Mouse (Mus musculus) kidney, adult 2 months (tissue): ENCODE data around the gene Bmper. TPM values are rescaled to one million over a fixed set of nuclear protein-coding genes. Genes with fewer than 3 reads are reported as not detected.

Experiments used
- DNase-seq: peaks from one replicate; pipeline ENCODE4 v3.0.0; 2021
- H3K27ac ChIP-seq: fragments of 200-500 bp; 2 replicates; pipeline ENCODE4 v1.5.1; 2012; ENCODE audit warnings: low read depth, low read length, control low read depth, inconsistent platforms; ENCODE audit not compliant: insufficient read depth
- H3K27me3 ChIP-seq: fragments of 200-500 bp; replicated peaks from 2 replicates; pipeline ENCODE4 v1.6.1; 2012; ENCODE audit warnings: mild to moderate bottlenecking, moderate library complexity, low read length, inconsistent platforms; ENCODE audit not compliant: control insufficient read depth, insufficient read depth
- H3K36me3 ChIP-seq: fragments of 200-500 bp; 2 replicates; pipeline ENCODE4 v1.6.1; 2012; ENCODE audit warnings: mild to moderate bottlenecking, moderate library complexity, low read length, inconsistent platforms; ENCODE audit not compliant: control insufficient read depth, insufficient read depth
- H3K4me1 ChIP-seq: fragments of 200-500 bp; 2 replicates; pipeline ENCODE4 v1.6.1; 2011; ENCODE audit warnings: low read length; ENCODE audit not compliant: control insufficient read depth, insufficient read depth
- H3K4me3 ChIP-seq: fragments of 200-500 bp; 2 replicates; pipeline ENCODE4 v1.5.1; 2011; ENCODE audit warnings: mild to moderate bottlenecking, low read depth, low read length, control low read depth; ENCODE audit not compliant: insufficient read depth
- CTCF ChIP-seq: fragments of 200-500 bp; conservative IDR thresholded peaks from 2 replicates; pipeline ENCODE4 v1.5.1; 2011; ENCODE audit warnings: low read depth, mild to moderate bottlenecking, control low read depth, low read length, moderate library complexity, mixed read lengths; ENCODE audit not compliant: insufficient read depth, insufficient read length
- POLR2A ChIP-seq: fragments of 200-500 bp; IDR thresholded peaks from one replicate; pipeline ENCODE4 v1.6.1; 2011; ENCODE audit warnings: low read depth, low read length, control low read depth
- WGBS: fragments of 180-500 bp; shearing (Covaris S2); methylation state at CpG from one replicate; pipeline ENCODE4 v1.1.7; 2018; 5-methylcytosine and 5-hydroxymethylcytosine counted together
- polyA plus RNA-seq: library from polyadenylated mRNA; depleted of rRNA; stranded (reverse); fragments of >200 nt; gene quantifications from 2 replicates; pipeline ENCODE4 v1.2.3, GENCODE M21; 2012

Gene Bmper
- polyA plus RNA-seq, 1 experiment: 0.27 TPM

DNA sequence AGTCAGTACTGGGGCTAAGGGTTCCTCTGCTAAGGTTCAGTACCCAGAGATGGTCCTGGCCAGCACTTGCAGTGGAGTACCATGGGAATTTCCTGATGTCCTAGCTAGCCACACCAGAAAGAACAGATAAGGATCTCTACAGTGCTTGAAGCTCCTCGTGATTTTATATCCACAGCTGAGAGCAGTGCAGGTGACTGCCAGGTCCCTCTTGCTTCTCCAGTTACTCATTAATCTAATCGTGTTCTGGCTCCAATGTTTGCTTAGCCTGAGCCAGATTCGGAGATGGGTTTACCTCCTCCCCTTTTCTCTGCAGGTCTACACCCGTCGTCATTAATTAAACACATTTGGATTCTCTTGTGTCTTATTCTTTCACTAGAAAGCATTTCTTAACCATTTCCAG lies 230.4 kb downstream of the Bmper start:
- Histone ChIP-seq H3K27me3 (no peaks in the 10 kb centered on the region), H3K27ac (no peak overlapping the region), H3K4me3 (no peak overlapping the region), H3K36me3 (no peaks in the 10 kb centered on the region), H3K4me1 (peaks cover 4% of the 10 kb centered on the region; the same call in 1 of the 2 replicates)
- 15% methylated on average over 5 of the region's 5 CpGs for WGBS
- DNase-seq: peak; percentile 74
- TF ChIP-seq POLR2A (no peak), CTCF (no peak)

DNA sequence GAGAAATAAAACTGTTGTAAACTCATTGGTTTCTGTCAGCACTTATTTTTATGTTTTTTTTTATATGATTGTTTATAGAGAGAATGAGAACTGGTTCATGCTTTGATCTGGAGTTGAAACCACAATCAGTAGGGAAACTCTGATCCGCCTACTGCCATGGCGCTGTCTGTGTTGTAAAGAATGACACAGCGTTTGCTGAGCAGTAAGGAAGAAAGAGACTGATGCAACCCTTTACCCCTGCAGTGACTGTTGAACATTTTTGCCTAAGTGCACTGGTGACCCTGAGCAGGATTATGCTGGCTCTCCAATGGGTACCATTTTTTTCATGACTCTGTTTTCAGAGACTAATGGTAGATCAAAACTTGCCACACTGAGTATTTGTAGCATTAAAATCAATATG lies 234.3 kb downstream of the Bmper start:
- no peaks in the 10 kb centered on the region for H3K27me3 ChIP-seq
- H3K4me1 ChIP-seq: peaks cover 4% of the 10 kb centered on the region; the same call in 1 of the 2 replicates
- H3K27ac ChIP-seq: no peak overlapping the region
- TF ChIP-seq POLR2A: no peak
- no peak for TF ChIP-seq CTCF
- no peak for DNase-seq
- no peak overlapping the region for H3K4me3 ChIP-seq
- WGBS: 64% methylated on average over 3 of the region's 3 CpGs
- no peaks in the 10 kb centered on the region for H3K36me3 ChIP-seq

DNA sequence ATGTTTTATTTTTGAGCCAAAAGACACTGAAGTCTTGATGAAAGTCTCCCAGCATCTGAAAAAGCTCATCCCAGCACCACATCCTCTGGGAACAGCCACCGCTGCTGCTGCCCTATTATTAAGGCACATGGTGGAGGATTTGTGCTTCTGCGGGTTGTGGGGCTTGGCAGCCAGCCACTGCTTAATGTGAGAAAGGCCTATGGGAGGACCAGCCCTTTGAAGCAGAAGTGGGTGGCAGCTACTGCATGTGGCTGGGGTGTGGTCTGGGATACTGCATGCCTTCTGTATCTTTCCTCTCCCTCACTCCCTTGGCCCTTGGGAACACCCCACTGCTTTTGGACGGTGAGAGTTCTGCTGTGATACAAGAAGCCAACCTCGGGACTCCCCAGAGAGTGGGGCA lies 237.8 kb downstream of the Bmper start:
- DNase-seq: no peak
- TF ChIP-seq CTCF (no peak), POLR2A (no peak)
- H3K27me3 ChIP-seq: no peaks in the 10 kb centered on the region
- H3K36me3 ChIP-seq: no peaks in the 10 kb centered on the region
- 60% methylated on average over 4 of the region's 4 CpGs for WGBS
- H3K27ac ChIP-seq: no peak overlapping the region
- H3K4me3 ChIP-seq: no peak overlapping the region
- no peaks in the 10 kb centered on the region for H3K4me1 ChIP-seq

DNA sequence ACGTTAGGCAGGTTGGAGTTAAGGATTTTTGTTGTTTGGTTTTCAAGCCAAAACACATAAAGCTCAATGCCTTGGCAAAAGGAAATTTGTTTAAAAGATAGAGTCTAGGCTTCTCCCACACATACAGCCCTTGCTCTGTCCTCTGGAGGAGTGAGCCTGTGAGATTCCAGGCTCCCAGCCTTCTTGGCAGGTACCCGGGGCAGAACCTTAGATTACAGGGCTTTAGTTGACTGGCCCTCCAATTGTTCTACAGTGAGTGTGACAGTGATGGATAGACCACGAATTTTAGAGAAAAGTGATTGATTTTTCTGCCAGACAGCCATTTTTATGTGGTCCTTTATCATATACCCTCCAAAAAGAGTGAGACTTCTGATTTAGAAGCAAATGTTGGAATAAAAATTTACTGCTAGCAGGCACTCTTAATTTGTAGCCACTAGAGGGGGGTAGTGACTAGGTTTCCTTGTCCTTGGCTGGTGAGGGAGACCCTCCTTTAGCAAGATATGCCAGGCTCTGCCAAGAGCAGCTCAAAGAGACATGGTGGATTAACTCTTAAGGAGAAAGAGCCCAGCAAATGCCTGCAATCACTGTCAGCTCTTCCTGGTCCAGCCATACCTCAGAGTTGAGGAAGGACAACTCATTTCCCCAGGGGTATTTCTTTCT lies 240.2 kb downstream of the Bmper start:
- Histone ChIP-seq H3K36me3 (no peaks in the 10 kb centered on the region), H3K4me3 (no peak overlapping the region), H3K4me1 (no peaks in the 10 kb centered on the region), H3K27me3 (no peaks in the 10 kb centered on the region), H3K27ac (no peak overlapping the region)
- peak; percentile 15 for DNase-seq
- no peak for TF ChIP-seq POLR2A
- peak; percentile 31 for TF ChIP-seq CTCF
- 39% methylated on average over 3 of the region's 3 CpGs for WGBS

DNA sequence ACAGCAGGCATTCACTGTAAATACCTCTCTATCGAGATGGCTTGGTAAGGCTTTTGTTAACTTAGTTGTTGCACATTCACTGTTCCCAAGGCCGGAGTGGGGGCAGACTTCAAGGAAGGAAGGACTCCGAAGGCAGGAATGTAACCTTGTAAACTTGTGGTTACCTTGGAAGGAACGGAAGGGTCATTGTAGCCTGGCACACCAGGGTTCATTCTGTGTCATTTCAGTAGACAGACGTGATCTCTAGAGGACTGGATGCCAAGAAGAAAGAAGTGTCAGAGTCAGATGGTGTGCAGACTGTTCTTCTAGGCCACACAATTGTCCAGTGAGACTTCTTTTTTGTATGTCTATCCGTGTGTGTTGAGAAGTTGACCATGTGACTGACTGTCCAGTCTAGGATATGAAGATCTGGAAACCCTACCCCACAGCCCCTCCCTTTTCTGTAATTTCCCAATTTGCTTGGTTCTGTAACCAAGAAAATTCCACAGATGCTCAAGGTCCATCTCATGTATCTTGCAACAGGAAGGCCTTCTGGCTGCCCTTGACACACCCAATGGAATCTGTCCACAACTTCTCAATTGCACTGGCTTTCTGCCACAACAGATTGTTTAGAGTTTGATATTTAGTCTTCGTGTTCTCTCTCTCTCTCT lies 242.2 kb downstream of the Bmper start:
- peak; percentile 19 for DNase-seq
- TF ChIP-seq POLR2A (no peak), CTCF (no peak)
- Histone ChIP-seq H3K4me1 (no peaks in the 10 kb centered on the region), H3K36me3 (no peaks in the 10 kb centered on the region), H3K4me3 (no peak overlapping the region), H3K27me3 (no peaks in the 10 kb centered on the region), H3K27ac (no peak overlapping the region)
- 67% methylated on average over 7 of the region's 7 CpGs for WGBS

DNA sequence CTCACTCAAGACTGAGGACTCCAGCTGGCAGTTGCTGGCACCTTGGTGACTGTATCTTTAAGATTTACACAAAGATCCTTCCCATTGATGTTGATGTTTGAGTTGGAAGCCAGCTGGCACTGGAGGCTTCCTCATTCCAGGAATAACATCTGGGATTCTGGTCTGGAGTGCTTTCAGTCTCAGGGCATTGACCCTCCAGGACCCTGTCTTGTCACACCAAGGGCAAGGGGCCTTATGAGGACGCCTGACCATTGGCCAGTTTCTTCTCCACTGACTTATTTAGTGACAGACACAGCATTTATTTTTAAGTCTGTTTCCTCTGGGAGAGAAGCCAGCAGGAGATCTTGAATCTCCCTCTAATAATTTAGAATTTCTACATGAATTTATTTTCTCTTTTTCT lies 247.0 kb downstream of the Bmper start:
- DNase-seq: peak; percentile 54
- Histone ChIP-seq H3K4me3 (no peak overlapping the region), H3K27me3 (no peaks in the 10 kb centered on the region), H3K36me3 (no peaks in the 10 kb centered on the region), H3K27ac (no peak overlapping the region), H3K4me1 (no peaks in the 10 kb centered on the region)
- no peak for TF ChIP-seq CTCF
- no peak for TF ChIP-seq POLR2A
- WGBS: 26% methylated on average over 1 of the region's 1 CpGs

DNA sequence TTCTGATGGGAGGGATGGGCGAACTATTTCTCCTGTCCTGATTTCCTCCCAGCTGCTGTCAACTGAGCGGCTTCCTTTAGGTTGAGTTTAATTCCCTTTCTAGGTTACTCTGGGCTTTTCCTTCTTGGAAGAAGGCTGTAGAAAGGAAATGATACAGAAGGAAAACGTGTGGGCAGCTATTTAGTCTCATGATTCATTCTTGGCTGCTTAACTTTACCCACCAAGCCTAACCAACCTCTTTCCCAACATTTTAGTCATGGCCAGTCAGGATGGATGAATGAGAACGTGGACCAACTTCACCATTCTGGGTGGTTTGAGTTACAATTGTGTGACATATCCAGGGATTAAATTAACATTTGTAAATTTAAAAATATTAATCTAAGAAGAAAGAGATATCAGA lies 263.0 kb downstream of the Bmper start:
- no peak for DNase-seq
- no peak overlapping the region for H3K27ac ChIP-seq
- no peaks in the 10 kb centered on the region for H3K36me3 ChIP-seq
- no peaks in the 10 kb centered on the region for H3K4me1 ChIP-seq
- no peak for TF ChIP-seq CTCF
- no peak for TF ChIP-seq POLR2A
- no peak overlapping the region for H3K4me3 ChIP-seq
- no peaks in the 10 kb centered on the region for H3K27me3 ChIP-seq
- WGBS: 72% methylated on average over 4 of the region's 4 CpGs
